Mouse (Mus musculus): Measurements from ENCODE around the gene Pip4k2a. TPM values are rescaled to one million over a fixed set of nuclear protein-coding genes. Genes with fewer than 3 reads are reported as not detected.

Pip4k2a gene
- total RNA-seq, 2 experiments from 2014 or later = 3.1 to 4.5 TPM

DNA sequence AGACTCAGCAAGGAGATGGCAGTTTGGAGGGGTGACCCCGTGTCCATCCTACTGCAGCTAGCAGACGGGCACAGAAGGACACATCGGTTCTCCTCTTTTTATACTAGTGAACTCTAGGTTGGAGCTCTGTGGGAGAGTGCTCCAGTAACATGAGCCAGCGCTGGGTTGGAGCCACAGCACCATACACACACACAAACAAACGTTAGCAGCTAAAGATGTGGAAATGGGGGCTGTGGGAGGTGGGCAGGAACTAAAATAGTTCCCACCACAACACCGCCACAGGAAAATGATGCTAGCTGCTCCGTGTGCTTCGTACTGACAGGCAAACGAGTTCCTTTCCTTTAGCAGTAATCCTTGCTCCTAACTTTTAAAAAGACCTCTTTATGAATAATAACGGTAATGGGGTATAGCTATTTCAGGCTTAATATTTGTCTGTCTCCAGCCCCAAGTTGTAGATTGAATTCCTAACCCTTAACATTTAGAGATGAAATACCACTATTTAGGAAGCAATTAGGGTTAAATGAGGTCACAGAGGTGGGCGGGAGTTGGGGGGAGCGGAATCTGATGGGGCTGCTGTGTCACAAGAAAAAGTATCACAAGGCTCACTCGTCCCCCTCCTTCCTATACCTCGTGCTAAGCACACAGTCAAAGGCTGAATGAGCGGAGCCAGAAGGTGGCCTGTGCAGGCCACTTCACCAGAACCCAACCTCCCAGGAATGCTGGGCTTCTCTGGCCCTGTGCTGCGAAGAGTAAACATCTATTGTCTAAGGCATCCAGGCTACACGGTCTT lies 73.9 kb downstream of the Pip4k2a start:
- DNase-seq = no peak
- intact Hi-C loops (cut with DNase I) = no loop called here
- no peak overlapping the region for H3K4me3 ChIP-seq
- no peak overlapping the region for H3K27ac ChIP-seq
- TF ChIP-seq CTCF (IDR thresholded peaks at IDR 0.05) = no peak

DNA sequence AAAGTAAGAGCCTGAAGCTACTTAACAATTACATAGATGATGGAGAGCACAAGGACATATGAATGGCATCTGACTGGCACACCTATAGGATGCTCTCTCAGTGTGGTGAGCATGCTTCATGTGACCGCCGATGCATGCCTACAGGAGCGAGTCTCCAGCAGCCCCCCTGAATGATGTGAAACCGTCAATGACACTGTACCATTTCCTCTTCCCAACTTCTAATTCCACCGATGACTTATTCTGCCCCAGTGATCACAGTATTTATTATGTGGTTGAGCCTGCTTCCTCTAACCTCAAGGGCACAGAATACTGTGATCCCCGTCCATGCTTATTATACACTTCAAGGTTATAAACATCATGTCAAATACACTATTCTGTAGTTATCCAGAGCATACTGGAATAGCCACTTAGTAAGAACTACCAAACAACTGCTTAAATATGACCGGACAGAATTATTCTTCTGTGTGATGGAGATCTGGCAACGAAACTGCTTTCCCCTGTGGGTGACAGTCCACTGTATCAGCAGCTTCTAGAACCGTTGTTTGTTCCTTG lies 74.8 kb downstream of the Pip4k2a start:
- intact Hi-C loops (cut with DNase I) = no loop called here
- Histone ChIP-seq H3K4me3 (no peak overlapping the region), H3K27ac (no peak overlapping the region)
- no peak for TF ChIP-seq CTCF (IDR thresholded peaks at IDR 0.05)
- DNase-seq = no peak

GRCm38 (mm10) chr2:18921570-18922180 lies 76.3 kb downstream of the Pip4k2a start:
- Histone ChIP-seq H3K4me3 (no peak overlapping the region), H3K27ac (no peak overlapping the region)
- no peak for TF ChIP-seq CTCF (IDR thresholded peaks at IDR 0.05)
- intact Hi-C loops (cut with DNase I) = no loop called here
- no peak for DNase-seq

GRCm38 (mm10) chr2:18920461-18920877 lies 77.5 kb downstream of the Pip4k2a start:
- no peak for DNase-seq
- no peak overlapping the region for H3K27ac ChIP-seq
- H3K4me3 ChIP-seq = no peak overlapping the region
- intact Hi-C loops (cut with DNase I) = no loop called here
- no peak for TF ChIP-seq CTCF (IDR thresholded peaks at IDR 0.05)

GRCm38 (mm10) chr2:18919797-18920354 lies 78.0 kb downstream of the Pip4k2a start:
- H3K4me3 ChIP-seq = no peak overlapping the region
- no peak overlapping the region for H3K27ac ChIP-seq
- DNase-seq = no peak
- no peak for TF ChIP-seq CTCF (IDR thresholded peaks at IDR 0.05)
- intact Hi-C loops (cut with DNase I) = no loop called here

DNA sequence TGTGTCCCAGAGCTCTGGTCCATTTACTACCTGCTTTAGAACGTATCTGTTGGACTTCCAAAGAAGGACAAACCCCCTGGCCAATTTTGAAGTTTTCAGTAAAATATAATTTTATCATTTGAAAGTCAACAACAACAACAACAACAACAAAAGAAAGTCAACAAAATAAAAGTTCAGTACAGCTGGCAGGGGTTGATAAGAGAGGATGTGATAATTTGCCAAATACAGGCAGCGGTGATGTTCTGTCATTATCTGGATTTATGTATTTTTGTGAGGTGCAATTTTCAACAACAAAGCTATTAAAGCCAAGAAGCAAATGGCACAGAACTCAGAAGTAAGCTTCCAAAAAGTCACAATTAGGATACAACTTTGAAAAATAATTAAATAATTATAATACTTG lies 80.1 kb downstream of the Pip4k2a start:
- H3K4me3 ChIP-seq = no peak overlapping the region

GRCm38 (mm10) chr2:18917380-18917750 lies 80.6 kb downstream of the Pip4k2a start:
- intact Hi-C loops (cut with DNase I) = no loop called here
- no peak overlapping the region; the same call in 1 of the 2 replicates for H3K27ac ChIP-seq
- H3K4me3 ChIP-seq = no peak overlapping the region
- DNase-seq = peak; percentile 44
- no peak for TF ChIP-seq CTCF (IDR thresholded peaks at IDR 0.05)

More for the DNA sequence above, 80.1 kb downstream of the Pip4k2a start:
- no peak overlapping the region; the same call in 1 of the 2 replicates for H3K27ac ChIP-seq
- intact Hi-C loops (cut with DNase I) = no loop called here
- DNase-seq = no peak
- TF ChIP-seq CTCF (IDR thresholded peaks at IDR 0.05) = no peak

GRCm38 (mm10) chr2:18916615-18917379 lies 81.1 kb downstream of the Pip4k2a start:
- Histone ChIP-seq H3K4me3 (no peak overlapping the region), H3K27ac (no peak overlapping the region)
- no peak for DNase-seq
- intact Hi-C loops (cut with DNase I) = no loop called here
- no peak for TF ChIP-seq CTCF (IDR thresholded peaks at IDR 0.05)

GRCm38 (mm10) chr2:18916042-18916407 lies 81.9 kb downstream of the Pip4k2a start:
- Histone ChIP-seq H3K4me3 (no peak overlapping the region), H3K27ac (no peak overlapping the region)
- intact Hi-C loops (cut with DNase I) = no loop called here
- no peak for TF ChIP-seq CTCF (IDR thresholded peaks at IDR 0.05)
- DNase-seq = no peak

- H3K27ac ChIP-seq = no peak overlapping the region; the same call in 1 of the 2 replicates
- no peak for TF ChIP-seq CTCF (IDR thresholded peaks at IDR 0.05)
- intact Hi-C loops (cut with DNase I) = no loop called here
- H3K4me3 ChIP-seq = no peak overlapping the region
- DNase-seq = no peak
Measured at GRCm38 (mm10) chr2:18915372-18916041, 82.4 kb downstream of the Pip4k2a start.

DNA sequence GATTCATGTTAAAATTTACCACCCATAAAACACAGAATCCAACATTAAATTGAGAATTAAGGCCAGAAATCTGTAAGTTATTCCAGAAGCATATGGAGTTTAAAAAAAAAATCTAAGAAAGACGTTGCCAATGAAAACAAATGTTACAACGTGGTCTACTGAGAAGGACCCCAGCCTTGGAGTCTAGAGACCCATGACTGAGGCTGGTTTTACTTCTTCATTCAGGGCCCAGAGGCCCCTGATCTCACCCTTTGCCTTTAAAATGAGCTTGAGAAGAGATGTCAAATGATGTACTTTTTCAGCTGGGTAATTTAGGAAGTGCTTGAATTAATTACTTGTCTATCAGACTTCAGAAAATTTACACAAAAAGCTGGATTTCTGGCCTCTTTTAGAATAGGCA lies 83.2 kb downstream of the Pip4k2a start:
- Histone ChIP-seq H3K4me3 (no peak overlapping the region), H3K27ac (no peak overlapping the region)
- no peak for TF ChIP-seq CTCF (IDR thresholded peaks at IDR 0.05)
- intact Hi-C loops (cut with DNase I) = no loop called here
- no peak for DNase-seq

GRCm38 (mm10) chr2:18913642-18914041 lies 84.3 kb downstream of the Pip4k2a start:
- intact Hi-C loops (cut with DNase I) = no loop called here
- TF ChIP-seq CTCF (IDR thresholded peaks at IDR 0.05) = no peak
- DNase-seq = no peak
- Histone ChIP-seq H3K4me3 (no peak overlapping the region), H3K27ac (no peak overlapping the region)

Data from gastrocnemius, adult 2 months (tissue).